Mouse (Mus musculus): ENCODE data around the gene Slit1. TPM values are rescaled to one million over a fixed set of nuclear protein-coding genes. Genes with fewer than 3 reads are reported as not detected.
A peak's percentile ranks its signal among the peaks of the same experiment; 100 is the strongest.

Slit1 gene
- polyA plus RNA-seq, 1 experiment from 2014 or later: 1.1 TPM

- Histone ChIP-seq H3K4me2 (ENCODE audit: low read depth, severe bottlenecking) (no peak overlapping the region; the same call in 1 of the 2 replicates), H3K27ac (replicated peaks; ENCODE audit: low read depth, low read length) (no peak overlapping the region), H3K36me3 (ENCODE audit: control insufficient read depth, insufficient read depth, low read length) (no peaks in the 10 kb centered on the region), H3K27me3 (ENCODE audit: control insufficient read depth, insufficient read depth, low read length) (peaks cover 69% of the 10 kb centered on the region), H3K9me3 (ENCODE audit: control insufficient read depth, low read length) (no peaks in the 10 kb centered on the region), H3K4me1 (ENCODE audit: control insufficient read depth, insufficient read depth, low read length) (peaks cover 19% of the 10 kb centered on the region), H3K9ac (ENCODE audit: low read length) (no peak overlapping the region), H3K4me3 (ENCODE audit: low read depth, low read length) (no peak overlapping the region)
- 21% methylated on average over 4 of the region's 4 CpGs for WGBS
- DNase-seq (ENCODE audit: low spot score): no peak
- no peak for ATAC-seq (ENCODE audit: insufficient number of reproducible peaks, low FRiP score, low TSS enrichment, low read depth)
Measured at GRCm38 (mm10) chr19:41738896-41739295, 4.6 kb downstream of the Slit1 start.

DNA sequence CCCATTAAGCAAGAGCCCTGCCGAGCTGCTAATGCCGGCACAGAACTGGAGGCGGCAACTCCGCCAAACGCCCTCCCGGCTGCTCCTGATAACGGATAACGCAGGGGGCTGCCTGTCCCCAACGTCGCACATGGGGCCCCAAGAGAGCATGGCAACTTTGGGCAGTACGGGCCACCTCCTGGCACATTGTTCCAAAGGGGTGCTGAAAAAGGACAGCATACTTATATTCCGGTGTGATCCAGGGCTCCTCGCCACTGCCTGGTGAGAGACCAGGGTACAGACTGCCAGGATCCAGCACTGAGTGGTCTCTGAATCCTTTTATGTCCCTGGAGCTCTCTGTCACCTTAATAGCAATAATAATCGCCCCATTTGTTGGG, 5.0 kb downstream of the Slit1 start:
- peaks cover 19% of the 10 kb centered on the region for H3K4me1 ChIP-seq (ENCODE audit: control insufficient read depth, insufficient read depth, low read length)
- no peak overlapping the region for H3K9ac ChIP-seq (ENCODE audit: low read length)
- no peaks in the 10 kb centered on the region for H3K9me3 ChIP-seq (ENCODE audit: control insufficient read depth, low read length)
- no peaks in the 10 kb centered on the region for H3K36me3 ChIP-seq (ENCODE audit: control insufficient read depth, insufficient read depth, low read length)
- ATAC-seq (ENCODE audit: insufficient number of reproducible peaks, low FRiP score, low TSS enrichment, low read depth): no peak
- no peak overlapping the region; the same call in 1 of the 2 replicates for H3K4me2 ChIP-seq (ENCODE audit: low read depth, severe bottlenecking)
- H3K27me3 ChIP-seq (ENCODE audit: control insufficient read depth, insufficient read depth, low read length): peaks cover 66% of the 10 kb centered on the region
- no peak overlapping the region for H3K27ac ChIP-seq (replicated peaks; ENCODE audit: low read depth, low read length)
- WGBS: 9% methylated on average over 14 of the region's 14 CpGs
- no peak for DNase-seq (ENCODE audit: low spot score)
- no peak overlapping the region for H3K4me3 ChIP-seq (ENCODE audit: low read depth, low read length)

- Histone ChIP-seq H3K36me3 (ENCODE audit: control insufficient read depth, insufficient read depth, low read length) (no peaks in the 10 kb centered on the region), H3K27me3 (ENCODE audit: control insufficient read depth, insufficient read depth, low read length) (peaks cover 61% of the 10 kb centered on the region), H3K4me3 (ENCODE audit: low read depth, low read length) (no peak overlapping the region), H3K4me1 (ENCODE audit: control insufficient read depth, insufficient read depth, low read length) (peaks cover 14% of the 10 kb centered on the region), H3K27ac (replicated peaks; ENCODE audit: low read depth, low read length) (no peak overlapping the region), H3K9ac (ENCODE audit: low read length) (no peak overlapping the region), H3K4me2 (ENCODE audit: low read depth, severe bottlenecking) (peak overlapping the region; percentile 7; the same call in 1 of the 2 replicates), H3K9me3 (ENCODE audit: control insufficient read depth, low read length) (no peaks in the 10 kb centered on the region)
- DNase-seq (ENCODE audit: low spot score) (peak; percentile 61), ATAC-seq (ENCODE audit: insufficient number of reproducible peaks, low FRiP score, low TSS enrichment, low read depth) (no peak)
- under 1% methylated on average over 18 of the region's 18 CpGs for WGBS
Measured at GRCm38 (mm10) chr19:41737657-41738428, 5.6 kb downstream of the Slit1 start.

DNA sequence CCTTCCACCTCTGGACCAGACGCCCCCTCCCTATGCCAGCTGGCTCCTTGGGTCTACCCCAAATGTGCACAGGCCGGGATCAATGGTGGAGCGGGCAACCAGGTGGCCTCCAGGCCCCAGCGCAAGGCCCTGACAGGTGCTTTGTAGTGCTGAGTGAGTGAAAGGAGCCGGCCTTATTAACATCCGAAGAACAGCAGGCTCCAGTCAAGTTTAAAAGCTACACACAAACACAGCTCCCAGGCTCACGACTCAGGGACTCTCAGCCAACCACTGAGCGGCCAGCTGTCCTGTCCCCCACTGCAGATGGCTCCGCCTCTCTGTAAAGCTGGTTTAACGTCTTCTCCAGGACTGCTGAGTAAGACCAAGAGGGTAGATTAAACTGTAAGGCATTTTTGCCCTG, 8.8 kb downstream of the Slit1 start:
- Histone ChIP-seq H3K36me3 (ENCODE audit: control insufficient read depth, insufficient read depth, low read length) (no peaks in the 10 kb centered on the region), H3K27me3 (ENCODE audit: control insufficient read depth, insufficient read depth, low read length) (peaks cover 31% of the 10 kb centered on the region), H3K4me1 (ENCODE audit: control insufficient read depth, insufficient read depth, low read length) (peaks cover 11% of the 10 kb centered on the region), H3K9me3 (ENCODE audit: control insufficient read depth, low read length) (peaks cover 2% of the 10 kb centered on the region; the same call in 1 of the 2 replicates), H3K27ac (replicated peaks; ENCODE audit: low read depth, low read length) (no peak overlapping the region), H3K9ac (ENCODE audit: low read length) (no peak overlapping the region), H3K4me3 (ENCODE audit: low read depth, low read length) (no peak overlapping the region), H3K4me2 (ENCODE audit: low read depth, severe bottlenecking) (no peak overlapping the region)
- DNase-seq (ENCODE audit: low spot score): peak; percentile 61
- 7% methylated on average over 10 of the region's 10 CpGs for WGBS
- ATAC-seq (ENCODE audit: insufficient number of reproducible peaks, low FRiP score, low TSS enrichment, low read depth): peak; percentile 58

DNA sequence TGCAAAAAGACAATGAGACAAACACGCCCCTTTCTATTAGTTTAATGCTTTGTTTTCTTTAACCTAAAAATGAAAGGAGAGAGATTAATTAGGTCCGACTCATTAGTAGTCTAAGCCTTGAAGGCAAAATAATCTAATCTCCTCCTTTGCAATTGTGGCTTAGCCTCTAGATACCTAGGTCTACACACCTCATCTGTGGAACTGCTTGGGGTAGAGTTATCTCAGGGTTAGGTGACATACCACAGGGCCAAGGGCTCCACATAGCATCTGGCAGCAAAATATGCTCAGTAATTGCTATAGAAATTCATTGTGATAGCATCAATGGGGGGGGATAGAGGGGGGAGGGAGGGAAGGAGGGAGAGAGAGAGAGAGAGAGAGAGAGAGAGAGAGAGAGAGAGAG, 18.0 kb downstream of the Slit1 start:
- Histone ChIP-seq H3K27me3 (ENCODE audit: control insufficient read depth, insufficient read depth, low read length) (no peaks in the 10 kb centered on the region), H3K36me3 (ENCODE audit: control insufficient read depth, insufficient read depth, low read length) (no peaks in the 10 kb centered on the region), H3K4me3 (ENCODE audit: low read depth, low read length) (no peak overlapping the region), H3K27ac (replicated peaks; ENCODE audit: low read depth, low read length) (no peak overlapping the region), H3K4me1 (ENCODE audit: control insufficient read depth, insufficient read depth, low read length) (no peaks in the 10 kb centered on the region), H3K9ac (ENCODE audit: low read length) (no peak overlapping the region), H3K9me3 (ENCODE audit: control insufficient read depth, low read length) (no peaks in the 10 kb centered on the region), H3K4me2 (ENCODE audit: low read depth, severe bottlenecking) (no peak overlapping the region)
- WGBS: 66% methylated on average over 2 of the region's 2 CpGs
- DNase-seq (ENCODE audit: low spot score) (no peak), ATAC-seq (ENCODE audit: insufficient number of reproducible peaks, low FRiP score, low TSS enrichment, low read depth) (no peak)

DNA sequence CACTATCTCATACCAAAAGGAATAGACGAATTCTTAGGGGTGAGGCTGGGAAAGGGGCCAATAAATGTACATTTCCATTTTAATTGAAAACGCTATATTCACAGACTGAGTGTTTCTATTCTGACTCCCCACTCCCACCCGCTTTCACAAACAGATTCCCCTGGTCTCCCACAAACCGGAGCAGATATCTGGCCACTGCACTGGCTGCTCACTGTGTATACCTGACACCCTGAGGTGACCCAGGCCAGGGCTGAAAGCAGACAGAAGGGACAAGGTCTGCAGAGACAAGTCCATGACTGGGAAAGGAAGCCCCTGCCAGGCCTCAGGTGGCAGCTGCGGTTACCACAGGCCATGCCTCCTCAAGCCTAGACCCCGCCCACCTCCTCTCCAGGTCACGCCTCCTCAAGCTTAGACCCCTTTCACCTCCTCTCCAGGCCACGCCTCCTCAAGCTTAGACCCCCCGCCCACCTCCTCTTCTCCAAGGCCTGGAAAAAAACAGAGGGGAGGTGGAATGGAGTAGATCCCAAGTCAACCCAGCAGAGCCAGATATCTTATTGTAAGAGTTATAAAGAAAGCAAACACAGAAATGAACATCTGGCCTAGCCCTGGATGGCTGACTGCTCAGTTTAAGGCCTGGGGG, 18.5 kb downstream of the Slit1 start:
- DNase-seq (ENCODE audit: low spot score): peak; percentile 68
- no peaks in the 10 kb centered on the region for H3K36me3 ChIP-seq (ENCODE audit: control insufficient read depth, insufficient read depth, low read length)
- no peak overlapping the region for H3K9ac ChIP-seq (ENCODE audit: low read length)
- no peak overlapping the region for H3K4me2 ChIP-seq (ENCODE audit: low read depth, severe bottlenecking)
- ATAC-seq (ENCODE audit: insufficient number of reproducible peaks, low FRiP score, low TSS enrichment, low read depth): peak; percentile 70; the same call in 1 of the 2 replicates
- no peaks in the 10 kb centered on the region for H3K27me3 ChIP-seq (ENCODE audit: control insufficient read depth, insufficient read depth, low read length)
- 36% methylated on average over 9 of the region's 9 CpGs for WGBS
- H3K27ac ChIP-seq (replicated peaks; ENCODE audit: low read depth, low read length): no peak overlapping the region
- no peaks in the 10 kb centered on the region for H3K9me3 ChIP-seq (ENCODE audit: control insufficient read depth, low read length)
- no peaks in the 10 kb centered on the region for H3K4me1 ChIP-seq (ENCODE audit: control insufficient read depth, insufficient read depth, low read length)
- H3K4me3 ChIP-seq (ENCODE audit: low read depth, low read length): no peak overlapping the region

DNA sequence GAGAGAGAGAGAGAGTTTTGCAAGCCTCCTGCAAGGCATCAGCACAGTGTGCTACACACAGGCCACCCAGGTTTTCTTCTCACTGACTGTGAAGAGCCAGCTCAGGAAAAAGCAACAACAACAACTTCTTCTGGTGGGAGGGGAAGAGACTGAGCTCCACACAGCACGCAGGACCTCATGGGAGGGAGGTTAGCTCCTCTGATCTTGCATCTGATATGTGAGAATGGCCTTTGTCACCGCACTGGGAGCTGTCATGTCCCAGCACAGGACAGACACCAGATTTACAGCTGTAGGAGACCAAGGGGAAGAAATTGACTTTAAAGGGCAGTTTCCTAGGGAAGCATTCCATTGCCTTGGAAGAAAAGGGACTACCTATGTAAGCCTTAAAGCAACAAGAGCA, 20.1 kb downstream of the Slit1 start:
- Histone ChIP-seq H3K27ac (replicated peaks; ENCODE audit: low read depth, low read length) (no peak overlapping the region), H3K27me3 (ENCODE audit: control insufficient read depth, insufficient read depth, low read length) (no peaks in the 10 kb centered on the region), H3K9ac (ENCODE audit: low read length) (no peak overlapping the region), H3K4me2 (ENCODE audit: low read depth, severe bottlenecking) (no peak overlapping the region), H3K4me1 (ENCODE audit: control insufficient read depth, insufficient read depth, low read length) (peaks cover 2% of the 10 kb centered on the region; the same call in 1 of the 2 replicates), H3K4me3 (ENCODE audit: low read depth, low read length) (no peak overlapping the region), H3K36me3 (ENCODE audit: control insufficient read depth, insufficient read depth, low read length) (no peaks in the 10 kb centered on the region), H3K9me3 (ENCODE audit: control insufficient read depth, low read length) (no peaks in the 10 kb centered on the region)
- no peak for DNase-seq (ENCODE audit: low spot score)
- 5% methylated on average over 2 of the region's 2 CpGs for WGBS
- ATAC-seq (ENCODE audit: insufficient number of reproducible peaks, low FRiP score, low TSS enrichment, low read depth): no peak

DNA sequence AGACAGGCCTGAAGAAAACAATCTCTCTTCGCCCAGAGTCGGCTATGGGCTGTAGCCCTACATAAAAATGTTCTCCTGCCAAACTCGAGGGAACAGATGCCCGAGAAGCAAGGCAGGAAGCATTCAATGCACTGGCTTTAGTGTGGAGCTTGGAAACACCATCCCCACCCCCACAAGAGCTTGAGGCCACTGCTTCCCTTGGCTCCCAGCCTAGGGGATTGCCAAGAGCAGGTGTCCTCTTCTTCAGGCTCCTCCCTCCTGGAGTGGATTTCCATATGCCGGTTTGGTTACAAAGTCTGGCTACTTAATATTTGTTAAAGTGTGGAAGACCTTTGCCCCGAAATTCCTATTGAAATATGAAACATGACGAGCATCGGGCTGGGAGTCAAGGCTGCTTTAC, 24.0 kb downstream of the Slit1 start:
- H3K9me3 ChIP-seq (ENCODE audit: control insufficient read depth, low read length): no peaks in the 10 kb centered on the region
- WGBS: 75% methylated on average over 8 of the region's 8 CpGs
- no peak overlapping the region for H3K9ac ChIP-seq (ENCODE audit: low read length)
- H3K36me3 ChIP-seq (ENCODE audit: control insufficient read depth, insufficient read depth, low read length): no peaks in the 10 kb centered on the region
- peaks cover 25% of the 10 kb centered on the region for H3K4me1 ChIP-seq (ENCODE audit: control insufficient read depth, insufficient read depth, low read length)
- no peak overlapping the region for H3K27ac ChIP-seq (replicated peaks; ENCODE audit: low read depth, low read length)
- no peak for ATAC-seq (ENCODE audit: insufficient number of reproducible peaks, low FRiP score, low TSS enrichment, low read depth)
- no peaks in the 10 kb centered on the region; the same call in 1 of the 2 replicates for H3K27me3 ChIP-seq (ENCODE audit: control insufficient read depth, insufficient read depth, low read length)
- H3K4me2 ChIP-seq (ENCODE audit: low read depth, severe bottlenecking): no peak overlapping the region
- no peak overlapping the region for H3K4me3 ChIP-seq (ENCODE audit: low read depth, low read length)
- no peak for DNase-seq (ENCODE audit: low spot score)
